Mouse (Mus musculus): ENCODE data around the gene Pde7b. TPM values are rescaled to one million over a fixed set of nuclear protein-coding genes. Genes with fewer than 3 reads are reported as not detected.

Gene Pde7b
- polyA plus RNA-seq, 1 experiment from 2014 or later, result 3.6 TPM

GRCm38 (mm10) chr10:20550771-20551170, 174.1 kb downstream of the Pde7b start:
- no peak overlapping the region; the same call in 1 of the 2 replicates for H3K27ac ChIP-seq (ENCODE audit: low read length)
- 30% methylated on average over 3 of the region's 3 CpGs for WGBS

GRCm38 (mm10) chr10:20550161-20550560, 174.7 kb downstream of the Pde7b start:
- Histone ChIP-seq H3K27me3 (ENCODE audit: control insufficient read depth, insufficient read depth, low read depth, low read length) (no peaks in the 10 kb centered on the region), H3K4me2 (ENCODE audit: low read depth, low read length) (no peak overlapping the region), H3K4me3 (ENCODE audit: low read length) (no peak overlapping the region), H3K27ac (ENCODE audit: low read length) (no peak overlapping the region; the same call in 1 of the 2 replicates), H3K4me1 (replicated peaks; ENCODE audit: control insufficient read depth, insufficient read depth, low read length) (peaks cover 21% of the 10 kb centered on the region), H3K36me3 (ENCODE audit: control insufficient read depth, insufficient read depth, low read length) (no peaks in the 10 kb centered on the region), H3K9me3 (ENCODE audit: control insufficient read depth, low read length) (no peaks in the 10 kb centered on the region), H3K9ac (ENCODE audit: low read length) (no peak overlapping the region)
- WGBS, result 60% methylated on average over 5 of the region's 5 CpGs
- 0 out of 2 replicates have a peak, but pooled peaks have one; percentile 16 for ATAC-seq (ENCODE audit: low read depth)

More at GRCm38 (mm10) chr10:20550771-20551170, 174.1 kb downstream of the Pde7b start:
- Histone ChIP-seq H3K4me2 (ENCODE audit: low read depth, low read length) (no peak overlapping the region), H3K36me3 (ENCODE audit: control insufficient read depth, insufficient read depth, low read length) (no peaks in the 10 kb centered on the region), H3K4me1 (replicated peaks; ENCODE audit: control insufficient read depth, insufficient read depth, low read length) (peaks cover 21% of the 10 kb centered on the region), H3K27me3 (ENCODE audit: control insufficient read depth, insufficient read depth, low read depth, low read length) (no peaks in the 10 kb centered on the region), H3K9ac (ENCODE audit: low read length) (no peak overlapping the region), H3K9me3 (ENCODE audit: control insufficient read depth, low read length) (no peaks in the 10 kb centered on the region), H3K4me3 (ENCODE audit: low read length) (no peak overlapping the region)
- no peak for ATAC-seq (ENCODE audit: low read depth)

- Histone ChIP-seq H3K36me3 (ENCODE audit: control insufficient read depth, insufficient read depth, low read length) (no peaks in the 10 kb centered on the region), H3K9me3 (ENCODE audit: control insufficient read depth, low read length) (no peaks in the 10 kb centered on the region), H3K4me2 (ENCODE audit: low read depth, low read length) (peak overlapping the region; percentile 61), H3K27ac (ENCODE audit: low read length) (peak overlapping the region; percentile 60), H3K9ac (ENCODE audit: low read length) (peak overlapping the region; percentile 71), H3K27me3 (ENCODE audit: control insufficient read depth, insufficient read depth, low read depth, low read length) (no peaks in the 10 kb centered on the region), H3K4me3 (ENCODE audit: low read length) (peak overlapping the region; percentile 45), H3K4me1 (replicated peaks; ENCODE audit: control insufficient read depth, insufficient read depth, low read length) (peaks cover 21% of the 10 kb centered on the region)
- peak; percentile 70 for ATAC-seq (ENCODE audit: low read depth)
- WGBS, result 38% methylated on average over 13 of the region's 13 CpGs
Measured at GRCm38 (mm10) chr10:20548833-20549710, 175.8 kb downstream of the Pde7b start.

- Histone ChIP-seq H3K9me3 (ENCODE audit: control insufficient read depth, low read length) (no peaks in the 10 kb centered on the region), H3K27me3 (ENCODE audit: control insufficient read depth, insufficient read depth, low read depth, low read length) (no peaks in the 10 kb centered on the region), H3K4me1 (replicated peaks; ENCODE audit: control insufficient read depth, insufficient read depth, low read length) (peaks cover 21% of the 10 kb centered on the region), H3K9ac (ENCODE audit: low read length) (peak overlapping the region; percentile 71), H3K4me2 (ENCODE audit: low read depth, low read length) (peak overlapping the region; percentile 61), H3K27ac (ENCODE audit: low read length) (peak overlapping the region; percentile 60), H3K4me3 (ENCODE audit: low read length) (peak overlapping the region; percentile 45), H3K36me3 (ENCODE audit: control insufficient read depth, insufficient read depth, low read length) (no peaks in the 10 kb centered on the region)
- 3% methylated on average over 19 of the region's 19 CpGs for WGBS
- ATAC-seq (ENCODE audit: low read depth), result peak; percentile 73
Measured at GRCm38 (mm10) chr10:20547951-20548551, 176.8 kb downstream of the Pde7b start.

GRCm38 (mm10) chr10:20543121-20543520, 181.8 kb downstream of the Pde7b start:
- no peaks in the 10 kb centered on the region for H3K36me3 ChIP-seq (ENCODE audit: control insufficient read depth, insufficient read depth, low read length)
- H3K4me3 ChIP-seq (ENCODE audit: low read length), result no peak overlapping the region
- no peak overlapping the region for H3K9ac ChIP-seq (ENCODE audit: low read length)
- no peak for ATAC-seq (ENCODE audit: low read depth)
- no peaks in the 10 kb centered on the region for H3K27me3 ChIP-seq (ENCODE audit: control insufficient read depth, insufficient read depth, low read depth, low read length)
- 61% methylated on average over 3 of the region's 3 CpGs for WGBS
- H3K9me3 ChIP-seq (ENCODE audit: control insufficient read depth, low read length), result no peaks in the 10 kb centered on the region
- H3K4me2 ChIP-seq (ENCODE audit: low read depth, low read length), result no peak overlapping the region
- H3K27ac ChIP-seq (ENCODE audit: low read length), result no peak overlapping the region
- 0 out of 2 replicates have a peak, but pooled peaks cover 2% of the 10 kb centered on the region for H3K4me1 ChIP-seq (replicated peaks; ENCODE audit: control insufficient read depth, insufficient read depth, low read length)

- Histone ChIP-seq H3K27ac (ENCODE audit: low read length) (no peak overlapping the region), H3K9ac (ENCODE audit: low read length) (no peak overlapping the region), H3K4me2 (ENCODE audit: low read depth, low read length) (no peak overlapping the region), H3K9me3 (ENCODE audit: control insufficient read depth, low read length) (no peaks in the 10 kb centered on the region), H3K27me3 (ENCODE audit: control insufficient read depth, insufficient read depth, low read depth, low read length) (no peaks in the 10 kb centered on the region), H3K36me3 (ENCODE audit: control insufficient read depth, insufficient read depth, low read length) (no peaks in the 10 kb centered on the region), H3K4me1 (replicated peaks; ENCODE audit: control insufficient read depth, insufficient read depth, low read length) (peaks cover 12% of the 10 kb centered on the region), H3K4me3 (ENCODE audit: low read length) (no peak overlapping the region)
- 7% methylated on average over 5 of the region's 5 CpGs for WGBS
- ATAC-seq (ENCODE audit: low read depth), result no peak
Measured at GRCm38 (mm10) chr10:20533811-20534210, 191.1 kb downstream of the Pde7b start.

- H3K36me3 ChIP-seq (ENCODE audit: control insufficient read depth, insufficient read depth, low read length), result no peaks in the 10 kb centered on the region
- no peak for ATAC-seq (ENCODE audit: low read depth)
- WGBS, result 80% methylated on average over 5 of the region's 5 CpGs
- no peak overlapping the region for H3K4me3 ChIP-seq (ENCODE audit: low read length)
- peaks cover 18% of the 10 kb centered on the region for H3K4me1 ChIP-seq (replicated peaks; ENCODE audit: control insufficient read depth, insufficient read depth, low read length)
- no peaks in the 10 kb centered on the region for H3K9me3 ChIP-seq (ENCODE audit: control insufficient read depth, low read length)
- H3K27me3 ChIP-seq (ENCODE audit: control insufficient read depth, insufficient read depth, low read depth, low read length), result no peaks in the 10 kb centered on the region
- H3K9ac ChIP-seq (ENCODE audit: low read length), result no peak overlapping the region
- no peak overlapping the region for H3K4me2 ChIP-seq (ENCODE audit: low read depth, low read length)
- H3K27ac ChIP-seq (ENCODE audit: low read length), result no peak overlapping the region
Measured at GRCm38 (mm10) chr10:20531921-20532320, 193.0 kb downstream of the Pde7b start.

GRCm38 (mm10) chr10:20528544-20529411, 196.1 kb downstream of the Pde7b start:
- Histone ChIP-seq H3K36me3 (ENCODE audit: control insufficient read depth, insufficient read depth, low read length) (no peaks in the 10 kb centered on the region), H3K9me3 (ENCODE audit: control insufficient read depth, low read length) (no peaks in the 10 kb centered on the region), H3K27me3 (ENCODE audit: control insufficient read depth, insufficient read depth, low read depth, low read length) (no peaks in the 10 kb centered on the region), H3K4me2 (ENCODE audit: low read depth, low read length) (no peak overlapping the region), H3K27ac (ENCODE audit: low read length) (no peak overlapping the region), H3K9ac (ENCODE audit: low read length) (no peak overlapping the region), H3K4me1 (replicated peaks; ENCODE audit: control insufficient read depth, insufficient read depth, low read length) (peaks cover 10% of the 10 kb centered on the region), H3K4me3 (ENCODE audit: low read length) (no peak overlapping the region)
- 0 out of 2 replicates have a peak, but pooled peaks have one; percentile 26 for ATAC-seq (ENCODE audit: low read depth)
- 63% methylated on average over 20 of the region's 20 CpGs for WGBS

Data from lung, embryonic 16.5 days (tissue).